Mouse (Mus musculus) kidney, postnatal 0 days (tissue): Measurements from ENCODE around the gene Kdsr. TPM values are rescaled to one million over a fixed set of nuclear protein-coding genes. Genes with fewer than 3 reads are reported as not detected.

ENCODE experiments used
- ATAC-seq: fragments of 200-750 bp; cut with Nextera tagmentation; replicated peaks from 2 replicates; pipeline ENCODE4 v1.8.0; 2017; ENCODE audit warnings: low read depth, moderate number of reproducible peaks, moderate TSS enrichment, moderate library complexity; ENCODE audit not compliant: low FRiP score
- DNase-seq: peaks from one replicate; pipeline ENCODE4 v3.0.0-alpha.2; 2016; ENCODE audit warnings: low spot score
- H3K27ac ChIP-seq: fragments of 300-500 bp; sonication (generic); 2 replicates; pipeline ENCODE4 v1.5.1; 2014; ENCODE audit warnings: mild to moderate bottlenecking
- H3K27me3 ChIP-seq: fragments of 300-500 bp; sonication (generic); 2 replicates; pipeline ENCODE4 v1.6.1; 2014; ENCODE audit warnings: low read length, mixed read lengths; ENCODE audit not compliant: insufficient read depth
- H3K36me3 ChIP-seq: fragments of 300-500 bp; sonication (generic); 2 replicates; pipeline ENCODE4 v1.6.1; 2014; ENCODE audit warnings: low read length, mixed read lengths; ENCODE audit not compliant: insufficient read depth
- H3K4me1 ChIP-seq: fragments of 300-500 bp; sonication (generic); replicated peaks from 2 replicates; pipeline ENCODE4 v1.6.1; 2014; ENCODE audit warnings: antibody characterized with exemption, low read length, mixed read lengths; ENCODE audit not compliant: insufficient read depth
- H3K4me2 ChIP-seq: fragments of 300-500 bp; sonication (generic); 2 replicates; pipeline ENCODE4 v1.6.1; 2014; ENCODE audit warnings: mild to moderate bottlenecking, low read length, moderate library complexity, mixed read lengths
- H3K4me3 ChIP-seq: fragments of 300-500 bp; sonication (generic); replicated peaks from 2 replicates; pipeline ENCODE4 v1.5.1; 2014; ENCODE audit warnings: low read depth, low read length
- H3K9ac ChIP-seq: fragments of 300-500 bp; sonication (generic); 2 replicates; pipeline ENCODE4 v1.6.1; 2014; ENCODE audit warnings: low read depth, low read length
- H3K9me3 ChIP-seq: fragments of 300-500 bp; sonication (generic); replicated peaks from 2 replicates; pipeline ENCODE4 v1.6.1; 2016; ENCODE audit warnings: low read length, inconsistent platforms, mixed read lengths
- CTCF ChIP-seq: IDR thresholded peaks from 2 replicates; pipeline ENCODE4 v1.5.1; 2016; ENCODE audit warnings: antibody characterized with exemption, low read depth, mild to moderate bottlenecking, moderate library complexity
- WGBS: fragments of 180-500 bp; shearing (Covaris S2); extraction: QIAGEN DNeasy Blood & Tissue Kit; methylation state at CpG from one replicate; pipeline ENCODE4 v1.1.7; 2014; 5-methylcytosine and 5-hydroxymethylcytosine counted together
- polyA plus RNA-seq: library from polyadenylated mRNA; unstranded; fragments of >200 nt; fragmentation: Nextera tagmentation; extraction: Ambion mirVana; gene quantifications from 2 replicates; pipeline ENCODE4 v1.2.1, GENCODE M21; 2015

Kdsr gene
- polyA plus RNA-seq, 1 experiment from 2014 or later: 13.1 TPM

DNA sequence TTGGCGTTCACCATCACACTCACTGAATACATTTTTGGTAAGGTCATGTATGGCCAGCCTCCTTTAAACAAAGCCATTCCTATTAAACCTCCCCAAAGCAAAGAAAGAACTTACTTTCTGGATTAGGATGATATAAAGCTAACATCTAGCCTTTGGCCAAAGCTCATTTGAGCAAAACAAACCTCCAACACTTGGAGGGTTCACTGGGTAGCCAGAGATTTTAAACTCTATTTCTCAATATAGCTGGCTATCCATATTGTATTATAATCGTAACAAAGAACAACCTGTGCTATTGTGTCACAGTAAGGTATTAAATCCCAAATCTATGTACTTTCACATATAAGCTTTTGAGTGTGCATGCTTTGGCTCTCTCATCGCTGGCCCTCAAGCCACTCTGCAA lies 1.2 kb upstream of the Kdsr start:
- Histone ChIP-seq H3K27me3 (no peaks in the 10 kb centered on the region), H3K9ac (no peak overlapping the region), H3K4me2 (no peak overlapping the region), H3K4me1 (peaks cover 16% of the 10 kb centered on the region), H3K4me3 (no peak overlapping the region), H3K9me3 (no peaks in the 10 kb centered on the region), H3K36me3 (peaks cover 7% of the 10 kb centered on the region; the same call in 1 of the 2 replicates), H3K27ac (no peak overlapping the region)
- 83% methylated on average over 3 of the region's 3 CpGs for WGBS
- ATAC-seq: no peak
- DNase-seq: no peak
- no peak for TF ChIP-seq CTCF

DNA sequence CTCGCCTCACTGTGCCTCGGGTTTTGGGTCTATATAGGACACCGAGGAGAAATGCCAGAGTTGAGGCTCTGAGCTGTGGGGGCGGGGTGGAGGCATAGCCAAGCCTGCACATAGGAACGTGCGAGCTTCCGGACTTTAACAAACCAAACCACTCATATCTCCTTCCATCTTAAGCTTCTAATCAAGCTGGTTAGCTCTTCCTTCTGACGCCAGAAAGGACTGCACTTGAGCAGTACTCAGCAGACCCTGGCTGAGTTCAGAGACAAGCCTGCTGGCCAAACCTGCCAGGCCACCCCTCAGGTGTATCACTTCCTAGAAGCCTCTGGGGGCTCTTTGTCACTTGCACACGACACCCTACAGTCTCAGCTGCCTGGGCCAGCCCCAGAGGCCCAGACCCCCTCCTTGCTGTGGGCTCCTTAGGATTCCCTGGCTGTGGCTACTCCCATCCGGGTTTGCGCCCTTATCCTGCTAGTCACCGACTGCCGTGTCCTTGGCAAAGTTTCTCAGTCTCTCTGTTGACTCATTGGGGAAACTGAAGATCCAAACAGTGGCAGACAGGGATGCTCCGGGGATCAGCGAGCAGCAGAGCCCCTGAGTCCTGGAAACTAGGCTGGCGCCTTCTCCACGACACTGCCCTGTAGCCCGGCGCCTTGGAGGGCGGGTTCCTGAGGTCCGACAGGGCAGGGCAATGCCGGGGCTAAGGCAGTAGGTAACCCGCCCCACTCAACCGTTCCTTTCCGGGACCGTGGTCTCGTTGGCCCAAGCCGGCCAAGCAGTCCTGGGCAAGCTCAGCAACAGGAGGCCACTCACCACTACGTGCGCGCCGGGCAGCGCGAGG lies 574 bp downstream of the Kdsr start:
- WGBS: 1% methylated on average over 34 of the region's 34 CpGs
- H3K4me3 ChIP-seq: peak overlapping the region; percentile 69
- DNase-seq (peak; percentile 59), ATAC-seq (peak; percentile 69)
- H3K4me2 ChIP-seq: peak overlapping the region; percentile 99
- no peaks in the 10 kb centered on the region for H3K27me3 ChIP-seq
- H3K4me1 ChIP-seq: peaks cover 16% of the 10 kb centered on the region
- peak overlapping the region; percentile 94 for H3K27ac ChIP-seq
- H3K9me3 ChIP-seq: no peaks in the 10 kb centered on the region
- H3K9ac ChIP-seq: peak overlapping the region; percentile 74
- TF ChIP-seq CTCF: no peak
- H3K36me3 ChIP-seq: peaks cover 5% of the 10 kb centered on the region; the same call in 1 of the 2 replicates

DNA sequence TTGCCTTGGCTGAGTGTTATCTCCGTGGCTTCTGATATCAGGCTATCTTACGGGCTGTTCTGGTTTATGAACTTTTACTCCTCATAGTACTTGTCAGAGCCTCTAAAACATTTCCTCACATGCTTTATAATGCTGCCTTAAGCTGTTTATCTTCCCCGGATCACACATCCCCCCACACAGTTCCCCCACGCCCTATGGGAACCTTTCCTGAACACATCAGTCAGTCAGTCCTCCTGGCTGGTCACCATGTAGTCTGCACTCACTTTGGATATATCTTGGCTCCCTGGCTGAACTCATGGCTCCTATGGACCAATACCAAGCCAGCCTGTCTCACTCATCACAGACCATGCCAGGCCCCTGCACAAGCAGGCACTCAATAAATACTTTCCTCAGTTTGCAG lies 2.9 kb downstream of the Kdsr start:
- Histone ChIP-seq H3K9me3 (no peaks in the 10 kb centered on the region), H3K4me1 (peaks cover 16% of the 10 kb centered on the region), H3K27ac (no peak overlapping the region), H3K36me3 (peaks cover 9% of the 10 kb centered on the region; the same call in 1 of the 2 replicates), H3K4me3 (no peak overlapping the region), H3K9ac (no peak overlapping the region), H3K27me3 (no peaks in the 10 kb centered on the region), H3K4me2 (no peak overlapping the region)
- no peak for TF ChIP-seq CTCF
- DNase-seq (no peak), ATAC-seq (no peak)
- WGBS: 62% methylated on average over 4 of the region's 4 CpGs

GRCm38 (mm10) chr1:106752013-106752412 lies 7.5 kb downstream of the Kdsr start:
- Histone ChIP-seq H3K27ac (no peak overlapping the region), H3K4me1 (peaks cover 6% of the 10 kb centered on the region; the same call in 1 of the 2 replicates), H3K4me2 (no peak overlapping the region), H3K36me3 (peaks cover 17% of the 10 kb centered on the region), H3K9ac (no peak overlapping the region), H3K27me3 (no peaks in the 10 kb centered on the region), H3K9me3 (no peaks in the 10 kb centered on the region), H3K4me3 (no peak overlapping the region)
- DNase-seq (no peak), ATAC-seq (no peak)
- 89% methylated on average over 5 of the region's 5 CpGs for WGBS
- no peak for TF ChIP-seq CTCF

GRCm38 (mm10) chr1:106750656-106751055 lies 8.9 kb downstream of the Kdsr start:
- ATAC-seq: no peak
- no peak for DNase-seq
- H3K4me2 ChIP-seq: no peak overlapping the region
- H3K9me3 ChIP-seq: no peaks in the 10 kb centered on the region
- no peak overlapping the region for H3K9ac ChIP-seq
- no peaks in the 10 kb centered on the region for H3K4me1 ChIP-seq
- WGBS: 85% methylated on average over 1 of the region's 1 CpGs
- H3K27me3 ChIP-seq: no peaks in the 10 kb centered on the region
- no peak overlapping the region for H3K4me3 ChIP-seq
- H3K27ac ChIP-seq: no peak overlapping the region
- TF ChIP-seq CTCF: no peak
- H3K36me3 ChIP-seq: peaks cover 25% of the 10 kb centered on the region

DNA sequence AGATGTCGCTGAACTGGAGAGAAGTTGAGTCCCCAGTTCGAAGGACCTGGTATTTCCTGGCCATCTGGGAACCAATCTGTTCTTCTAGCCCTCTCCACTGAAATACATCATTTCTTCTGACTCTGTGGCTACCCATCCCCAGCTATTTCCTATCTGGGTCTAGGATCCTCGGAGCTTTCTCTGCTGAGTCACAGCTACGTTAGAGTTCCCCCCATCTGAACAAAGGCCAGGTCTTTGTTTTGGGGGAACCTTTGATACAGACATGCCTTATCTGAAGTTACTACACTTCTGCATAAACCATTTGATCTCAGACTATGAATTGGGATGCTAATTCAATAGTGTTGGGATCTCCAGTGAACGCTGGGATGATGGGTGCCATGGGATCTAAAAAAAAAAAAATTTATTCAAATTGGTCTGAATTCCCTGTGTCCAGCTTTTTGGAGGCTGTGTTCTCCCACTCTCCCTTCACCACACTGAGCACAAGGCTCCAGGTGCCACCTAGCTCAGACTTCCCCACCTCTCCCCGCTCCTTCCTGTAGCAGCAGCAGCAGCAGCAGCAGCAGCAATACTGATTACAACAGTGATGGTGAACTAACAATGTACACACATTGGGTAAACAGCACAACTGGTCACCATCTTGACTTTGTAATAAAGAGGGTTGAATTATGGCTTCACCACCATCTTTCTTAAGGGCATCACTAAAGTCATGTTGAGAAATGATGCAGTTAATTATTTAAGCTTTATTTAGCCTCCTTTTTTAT lies 10.8 kb downstream of the Kdsr start:
- Histone ChIP-seq H3K27me3 (no peaks in the 10 kb centered on the region), H3K4me2 (no peak overlapping the region), H3K4me1 (no peaks in the 10 kb centered on the region), H3K4me3 (no peak overlapping the region), H3K36me3 (peaks cover 20% of the 10 kb centered on the region), H3K9ac (no peak overlapping the region), H3K9me3 (no peaks in the 10 kb centered on the region), H3K27ac (no peak overlapping the region)
- 90% methylated on average over 6 of the region's 6 CpGs for WGBS
- ATAC-seq: no peak
- no peak for TF ChIP-seq CTCF
- no peak for DNase-seq
